Mouse (Mus musculus): Measurements from ENCODE around the gene Plekha4. TPM values are rescaled to one million over a fixed set of nuclear protein-coding genes. Genes with fewer than 3 reads are reported as not detected.

Gene Plekha4
- total and polyA plus RNA-seq, 3 experiments, result 0.12 to 0.65 TPM; not detected in 1

- peak; percentile 84 for DNase-seq (ENCODE audit: low read depth, low spot score)
- H3K4me1 ChIP-seq (ENCODE audit: control insufficient read depth in 1 of 2, insufficient read depth in 2 of 2, low read length in 2 of 2), result no peaks in the 10 kb centered on the region
- no peaks in the 10 kb centered on the region for H3K9me3 ChIP-seq (replicated peaks; ENCODE audit: insufficient read depth, low read length)
- no peaks in the 10 kb centered on the region for H3K36me3 ChIP-seq (ENCODE audit: control insufficient read depth in 1 of 2, insufficient read depth in 2 of 2, low read length in 2 of 2)
- H3K27ac ChIP-seq (ENCODE audit: control insufficient read depth, low read depth, low read length), result no peak overlapping the region
- no peaks in the 10 kb centered on the region for H3K27me3 ChIP-seq (ENCODE audit: control insufficient read depth in 1 of 2, insufficient read depth in 2 of 2, low read length in 2 of 2)
- no peak overlapping the region for H3K4me3 ChIP-seq (ENCODE audit: control insufficient read depth in 1 of 2, insufficient read depth in 1 of 2, low read depth in 2 of 2, low read length in 2 of 2)
- H3K9ac ChIP-seq (ENCODE audit: control insufficient read depth, low read depth, low read length, poor library complexity, severe bottlenecking), result no peak overlapping the region
- H3K79me2 ChIP-seq (ENCODE audit: control insufficient read depth, insufficient read depth, low read length, poor library complexity), result no peaks in the 10 kb centered on the region
- TF ChIP-seq ZNF384 (IDR thresholded peaks at IDR 0.05; ENCODE audit: low read depth, low read length) (no peak), MAZ (IDR thresholded peaks at IDR 0.05; ENCODE audit: low read depth, low read length) (no peak), EP300 (IDR thresholded peaks at IDR 0.05; ENCODE audit: low read depth in 1 of 2, low read length in 2 of 2) (no peak), KAT2A (conservative IDR thresholded peaks at IDR 0.05; ENCODE audit: low read depth, low read length) (no peak), MEF2A (IDR thresholded peaks at IDR 0.05; ENCODE audit: extremely low read depth, insufficient replicate concordance, low read depth, low read length, poor library complexity, severe bottlenecking) (no peak), RAD21 (IDR thresholded peaks at IDR 0.05; ENCODE audit: low read depth, low read length) (peak; percentile 85), CHD2 (IDR thresholded peaks at IDR 0.05; ENCODE audit: low read length) (no peak), MAFK (IDR thresholded peaks at IDR 0.05; ENCODE audit: borderline replicate concordance, low read depth, low read length) (no peak), SMC3 (IDR thresholded peaks at IDR 0.05; ENCODE audit: low read depth, low read length) (peak; percentile 96), TBP (IDR thresholded peaks at IDR 0.05; ENCODE audit: low read depth, low read length) (no peak), ZMIZ1 (IDR thresholded peaks at IDR 0.05; ENCODE audit: low read depth, low read length) (no peak), BHLHE40 (IDR thresholded peaks at IDR 0.05; ENCODE audit: borderline replicate concordance, low read depth, low read length) (no peak), ETS1 (IDR thresholded peaks at IDR 0.05; ENCODE audit: low read depth, low read length) (no peak), POLR2AphosphoS2 (IDR thresholded peaks at IDR 0.05; ENCODE audit: low read length) (no peak), ELF1 (IDR thresholded peaks at IDR 0.05; ENCODE audit: low read depth, low read length) (no peak), RCOR1 (IDR thresholded peaks at IDR 0.05; ENCODE audit: low read depth, low read length) (no peak), ZC3H11A (IDR thresholded peaks at IDR 0.05; ENCODE audit: low read depth, low read length) (peak; percentile 91), ZKSCAN1 (IDR thresholded peaks at IDR 0.05; ENCODE audit: low read depth, low read length) (no peak), CTCF (IDR thresholded peaks at IDR 0.05 in 2 of 3, conservative IDR thresholded peaks at IDR 0.05 in 1 of 3; ENCODE audit: control insufficient read depth in 1 of 3, insufficient read depth in 1 of 3, low read depth in 2 of 3, low read length in 3 of 3, poor library complexity in 1 of 3, severe bottlenecking in 1 of 3) (peak; percentile 85 to 92 (median 86)), MAX (IDR thresholded peaks at IDR 0.05; ENCODE audit: low read length) (no peak), USF2 (IDR thresholded peaks at IDR 0.05; ENCODE audit: borderline replicate concordance in 1 of 2, insufficient read depth in 1 of 2, low read depth in 1 of 2, low read length in 2 of 2) (no peak)
Observed at GRCm38 (mm10) chr7:45555787-45556186, 29.7 kb downstream of the Plekha4 start.

DNA sequence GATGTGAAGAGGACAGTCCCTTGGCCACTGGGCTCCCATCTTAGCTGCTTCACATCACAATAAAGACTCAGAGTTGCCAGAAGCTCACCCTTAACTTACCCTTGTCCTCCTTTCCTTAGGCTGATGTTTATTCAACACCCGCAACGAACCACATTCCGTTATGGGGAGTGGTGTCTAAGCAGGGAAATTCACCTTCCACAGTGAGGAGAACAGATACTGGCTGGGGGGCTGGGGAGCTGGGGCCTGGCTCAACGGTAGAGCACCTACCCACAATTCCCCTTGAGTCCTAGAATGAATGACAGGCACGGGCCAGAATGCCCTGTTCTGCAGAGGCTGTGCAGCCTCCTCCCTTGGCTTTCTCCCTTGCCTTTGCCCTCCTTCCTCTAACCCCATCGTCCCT lies 32.8 kb downstream of the Plekha4 start:
- no peaks in the 10 kb centered on the region; the same call in 1 of the 2 replicates for H3K79me2 ChIP-seq (ENCODE audit: control insufficient read depth, insufficient read depth, low read length, poor library complexity)
- H3K9ac ChIP-seq (ENCODE audit: control insufficient read depth, low read depth, low read length, poor library complexity, severe bottlenecking), result no peak overlapping the region
- H3K4me3 ChIP-seq (ENCODE audit: control insufficient read depth in 1 of 2, insufficient read depth in 1 of 2, low read depth in 2 of 2, low read length in 2 of 2), result no peak overlapping the region
- 0 out of 4 replicates have a peak, but pooled peaks cover 0 to 2% of the 10 kb centered on the region in 2 experiments for H3K36me3 ChIP-seq (ENCODE audit: control insufficient read depth in 1 of 2, insufficient read depth in 2 of 2, low read length in 2 of 2)
- H3K27me3 ChIP-seq (ENCODE audit: control insufficient read depth in 1 of 2, insufficient read depth in 2 of 2, low read length in 2 of 2), result no peaks in the 10 kb centered on the region
- no peak overlapping the region for H3K27ac ChIP-seq (ENCODE audit: control insufficient read depth, low read depth, low read length)
- no peak for TF ChIP-seq RCOR1 (IDR thresholded peaks at IDR 0.05; ENCODE audit: low read depth, low read length)
- no peak for TF ChIP-seq CTCF (IDR thresholded peaks at IDR 0.05 in 2 of 3, conservative IDR thresholded peaks at IDR 0.05 in 1 of 3; ENCODE audit: control insufficient read depth in 1 of 3, insufficient read depth in 1 of 3, low read depth in 2 of 3, low read length in 3 of 3, poor library complexity in 1 of 3, severe bottlenecking in 1 of 3)
- TF ChIP-seq MEF2A (IDR thresholded peaks at IDR 0.05; ENCODE audit: extremely low read depth, insufficient replicate concordance, low read depth, low read length, poor library complexity, severe bottlenecking), result no peak
- no peak for TF ChIP-seq MAX (IDR thresholded peaks at IDR 0.05; ENCODE audit: low read length)
- TF ChIP-seq HCFC1 (IDR thresholded peaks at IDR 0.05; ENCODE audit: low read depth, low read length), result no peak
- TF ChIP-seq USF2 (IDR thresholded peaks at IDR 0.05; ENCODE audit: borderline replicate concordance in 1 of 2, insufficient read depth in 1 of 2, low read depth in 1 of 2, low read length in 2 of 2), result no peak
- no peak for TF ChIP-seq ZMIZ1 (IDR thresholded peaks at IDR 0.05; ENCODE audit: low read depth, low read length)
- TF ChIP-seq ZKSCAN1 (IDR thresholded peaks at IDR 0.05; ENCODE audit: low read depth, low read length), result no peak
- no peak for TF ChIP-seq E2F4 (IDR thresholded peaks at IDR 0.05; ENCODE audit: borderline replicate concordance, low read depth, low read length)
- TF ChIP-seq JUND (IDR thresholded peaks at IDR 0.05; ENCODE audit: low read depth, low read length), result no peak
- TF ChIP-seq ZNF384 (IDR thresholded peaks at IDR 0.05; ENCODE audit: low read depth, low read length), result no peak
- no peak for TF ChIP-seq MAFK (IDR thresholded peaks at IDR 0.05; ENCODE audit: borderline replicate concordance, low read depth, low read length)
- no peak for TF ChIP-seq NRF1 (IDR thresholded peaks at IDR 0.05; ENCODE audit: insufficient read depth, low read depth, low read length, poor library complexity, severe bottlenecking)
- TF ChIP-seq CHD1 (IDR thresholded peaks at IDR 0.05; ENCODE audit: low read depth, low read length), result no peak
- TF ChIP-seq BHLHE40 (IDR thresholded peaks at IDR 0.05; ENCODE audit: borderline replicate concordance, low read depth, low read length), result no peak
- TF ChIP-seq MYC (IDR thresholded peaks at IDR 0.05; ENCODE audit: low read depth, low read length), result no peak
- no peak for TF ChIP-seq MXI1 (IDR thresholded peaks at IDR 0.05; ENCODE audit: low read depth, low read length)
- no peaks in the 10 kb centered on the region for H3K9me3 ChIP-seq (replicated peaks; ENCODE audit: insufficient read depth, low read length)
- H3K4me1 ChIP-seq (ENCODE audit: control insufficient read depth in 1 of 2, insufficient read depth in 2 of 2, low read length in 2 of 2), result peaks cover 0 to 10% of the 10 kb centered on the region in 2 experiments; a peak in 2 of 4 replicates
- no peak for DNase-seq (ENCODE audit: low read depth, low spot score)

Data from MEL (cell line).